Mouse (Mus musculus): Measurements from ENCODE around the gene Gm21094. TPM values are rescaled to one million over a fixed set of nuclear protein-coding genes. Genes with fewer than 3 reads are reported as not detected.
"Not testable (repeated sequence)": the region's sequence is repeated elsewhere in the genome, so short reads cannot be mapped to it uniquely, and the experiment has no call there.

Gene Gm21094
- total RNA-seq (2017): not detected in 2 replicates

GRCm38 (mm10) chrY:32620343-32620742, at the start of gene Gm21094:
Gene Gm21094, minus strand, starts transcription at chrY:32620443.
- ATAC-seq (replicated peaks in 1 of 2; ENCODE audit: insufficient read depth in 1 of 2, low FRiP score in 2 of 2, low TSS enrichment in 1 of 2, low read depth in 1 of 2, poor library complexity in 2 of 2, severe bottlenecking in 2 of 2): not testable (repeated sequence)

Data from hematopoietic stem cell, adult 5-6 weeks (primary cell).